22 mouse cellular contexts compared by ENCODE assay signal in the genomic region with DNA sequence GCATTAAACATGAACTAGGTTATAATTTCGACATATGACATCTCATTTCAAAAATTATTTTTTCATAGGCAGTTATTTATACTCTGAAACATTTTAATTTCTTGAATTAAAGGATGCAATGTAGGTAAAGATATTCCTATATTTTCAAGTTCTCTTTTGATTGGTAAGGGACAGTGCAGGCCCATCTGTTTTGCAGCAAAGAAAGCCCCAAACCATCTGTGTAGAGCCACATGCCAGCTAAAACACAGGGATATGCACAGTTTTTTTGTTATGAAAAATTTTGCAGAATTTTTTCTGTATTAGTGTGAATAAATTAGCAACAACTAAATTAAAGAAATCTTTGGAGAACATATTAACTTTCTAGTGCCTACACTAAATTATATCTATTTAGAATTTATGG.
DNase-seq lines count a peak whose midpoint lies in the region; ATAC-seq and TF ChIP-seq lines count a peak whose summit lies in the region.
"Had no signal": no experiment of that assay in that cellular context is flagged by ENCODE, and none has a peak within 500 bp of the region (broad histone marks: within the 10 kb centered on the region; RNA-seq: fewer than 3 reads in every experiment).

No protein-coding gene starts in this region.

- H3K27ac ChIP-seq in forebrain, postnatal 0 days (ENCODE audit: low read depth, low read length) = peak overlapping the region; percentile 83
- H3K27ac ChIP-seq in left cerebral cortex, adult 2 months = peak overlapping the region; percentile 69
- H3K27ac ChIP-seq in intestine, postnatal 0 days (ENCODE audit: low read depth, low read length) = no peak overlapping the region
- H3K27ac ChIP-seq: embryonic facial prominence, embryonic 10.5 days; heart, embryonic 10.5 days; hindbrain, embryonic 12.5 days; midbrain, embryonic 12.5 days; stomach, embryonic 15.5 days had no signal

- no peaks in the 10 kb centered on the region for H3K36me3 ChIP-seq in forebrain, postnatal 0 days (ENCODE audit: insufficient read depth)
- H3K36me3 ChIP-seq in intestine, postnatal 0 days (ENCODE audit: control insufficient read depth, insufficient read depth) = no peaks in the 10 kb centered on the region
- H3K36me3 ChIP-seq: embryonic facial prominence, embryonic 10.5 days; heart, embryonic 10.5 days; hindbrain, embryonic 12.5 days; midbrain, embryonic 12.5 days; stomach, embryonic 15.5 days had no signal

- DNase-seq in cerebellum, postnatal 10 days = peak; percentile 33 to 47
- DNase-seq in cerebellum, postnatal 4 days (ENCODE audit: low spot score in 2 of 2) = no peak
- peak; percentile 54 for DNase-seq in layer of hippocampus, adult 11-12 months (ENCODE audit: low spot score)
- no peak for DNase-seq in layer of hippocampus, postnatal 25 days (ENCODE audit: extremely low spot score in 1 of 2, low spot score in 1 of 2)
- peak; percentile 77 for DNase-seq in forebrain, postnatal 0 days
- no peak for DNase-seq in left cerebral cortex, adult 2 months (ENCODE audit: extremely low spot score in 1 of 2, low spot score in 2 of 2)
- DNase-seq: adrenal gland, postnatal 10 days; cerebellum, adult 11-12 months; gastrocnemius, postnatal 36 days; heart, postnatal 14 days; kidney, adult 8-10 months; kidney, postnatal 25 days; liver had no signal

- peak; percentile 64; the same call in 1 of the 2 replicates for ATAC-seq in forebrain, postnatal 0 days
- ATAC-seq in intestine, postnatal 0 days = no peak
- ATAC-seq in inflammation-experienced regulatory T-cells, adult 6 months = no peak
- ATAC-seq: lung, postnatal 0 days; Patski had no signal

- no peaks in the 10 kb centered on the region for H3K27me3 ChIP-seq in forebrain, postnatal 0 days (ENCODE audit: insufficient read depth, low read length)
- H3K27me3 ChIP-seq in intestine, postnatal 0 days (replicated peaks; ENCODE audit: control insufficient read depth, insufficient read depth, low read length) = no peaks in the 10 kb centered on the region
- H3K27me3 ChIP-seq: hindbrain, embryonic 12.5 days; midbrain, embryonic 12.5 days; stomach, embryonic 15.5 days had no signal

- intact Hi-C loops in left cerebral cortex, adult 2 months (cut with DNase I) = loop anchor here (2.0 to 10.0 kb wide), 3 partner anchors 39 to 607 kb away; no protein-coding TSS in a partner anchor

- 54% methylated on average over 1 of the region's 1 CpGs for WGBS in forebrain, postnatal 0 days
- 64% methylated on average over 1 of the region's 1 CpGs for WGBS in intestine, postnatal 0 days

- no peaks in the 10 kb centered on the region for H3K9me3 ChIP-seq in forebrain, postnatal 0 days (ENCODE audit: low read length)
- H3K9me3 ChIP-seq in intestine, postnatal 0 days (ENCODE audit: control insufficient read depth) = no peaks in the 10 kb centered on the region
- H3K9me3 ChIP-seq: embryonic facial prominence, embryonic 10.5 days; heart, embryonic 10.5 days; hindbrain, embryonic 12.5 days; midbrain, embryonic 12.5 days; stomach, embryonic 15.5 days had no signal

- no peak overlapping the region for H3K4me2 ChIP-seq in forebrain, postnatal 0 days (ENCODE audit: low read depth)
- H3K4me2 ChIP-seq in intestine, postnatal 0 days (replicated peaks; ENCODE audit: low read depth) = no peak overlapping the region
- H3K4me2 ChIP-seq: hindbrain, embryonic 12.5 days; midbrain, embryonic 12.5 days; stomach, embryonic 15.5 days had no signal

- H3K4me3 ChIP-seq in forebrain, postnatal 0 days (ENCODE audit: low read depth, low read length) = no peak overlapping the region
- no peak overlapping the region; the same call in 1 of the 2 replicates for H3K4me3 ChIP-seq in left cerebral cortex, adult 2 months
- no peak overlapping the region for H3K4me3 ChIP-seq in intestine, postnatal 0 days (ENCODE audit: low read depth, low read length)
- H3K4me3 ChIP-seq: embryonic facial prominence, embryonic 10.5 days; heart, embryonic 10.5 days; hindbrain, embryonic 12.5 days; midbrain, embryonic 12.5 days; stomach, embryonic 15.5 days had no signal

- H3K4me1 ChIP-seq in forebrain, postnatal 0 days (ENCODE audit: insufficient read depth) = peaks cover 8% of the 10 kb centered on the region; the same call in 1 of the 2 replicates
- H3K4me1 ChIP-seq in intestine, postnatal 0 days (replicated peaks; ENCODE audit: control insufficient read depth, insufficient read depth, low read length) = no peaks in the 10 kb centered on the region
- H3K4me1 ChIP-seq: embryonic facial prominence, embryonic 10.5 days; heart, embryonic 10.5 days; hindbrain, embryonic 12.5 days; midbrain, embryonic 12.5 days; stomach, embryonic 15.5 days had no signal

- no peak for TF ChIP-seq CTCF in forebrain, postnatal 0 days (IDR thresholded peaks at IDR 0.05; ENCODE audit: low read depth)
- no peak for TF ChIP-seq CTCF in left cerebral cortex, adult 2 months (IDR thresholded peaks at IDR 0.05)
- TF ChIP-seq CTCF in intestine, postnatal 0 days (IDR thresholded peaks at IDR 0.05; ENCODE audit: low read depth) = no peak

- H3K9ac ChIP-seq in forebrain, postnatal 0 days = no peak overlapping the region
- H3K9ac ChIP-seq in intestine, postnatal 0 days (ENCODE audit: low read depth, low read length) = no peak overlapping the region
- H3K9ac ChIP-seq: hindbrain, embryonic 12.5 days; midbrain, embryonic 12.5 days; stomach, embryonic 15.5 days had no signal

Comparison
In these comparisons a context has a peak if more than half of its experiments do, and no peak if none do; other contexts are left out.
1. DNase-seq: peak in cerebellum, postnatal 10 days (2 of 2), layer of hippocampus, adult 11-12 months (single experiment) and forebrain, postnatal 0 days (single experiment); none in cerebellum, postnatal 4 days (0 of 2), layer of hippocampus, postnatal 25 days (0 of 2) and left cerebral cortex, adult 2 months (0 of 2).